Mouse (Mus musculus) 3T3-L1 (cell line): ENCODE data around the gene Pip.

ENCODE experiments used
- DNase-seq: peaks from one replicate; pipeline ENCODE4 v3.0.0-alpha.2; 2015; ENCODE audit warnings: low read depth, low spot score

The Pip gene

GRCm38 (mm10) chr6:41847235-41847634 is at the start of gene Pip:
Gene Pip (plus strand): TSS chr6:41847535.
- DNase-seq = no peak

GRCm38 (mm10) chr6:41824086-41824485 is 23.2 kb upstream of the Pip start:
- no peak for DNase-seq

GRCm38 (mm10) chr6:41829516-41829915 is 17.8 kb upstream of the Pip start:
- DNase-seq = no peak

- no peak for DNase-seq
Observed at GRCm38 (mm10) chr6:41852689-41853088, 5.4 kb downstream of the Pip start, which contains the start of gene Sval2. Gene Sval2 (plus strand): TSS chr6:41852989.

GRCm38 (mm10) chr6:41864038-41864437 is 16.7 kb downstream of the Pip start:
- no peak for DNase-seq
